Mouse (Mus musculus) lung, adult 10 weeks (tissue): ENCODE data around the gene Olfr910. TPM values are rescaled to one million over a fixed set of nuclear protein-coding genes. Genes with fewer than 3 reads are reported as not detected.

Experiments
- polyA plus RNA-seq: library from polyadenylated mRNA; stranded (reverse); fragments of 350-450 nt; fragmentation: Illumina TruSeq; extraction: RNeasy Lipid Tissue Mini Kit (QIAGEN cat#74804); gene quantifications from one replicate; pipeline ENCODE4 v1.2.3, GENCODE M21; 2014; ENCODE audit warnings: low read depth, low replicate concordance; ENCODE audit not compliant: insufficient read depth

Olfr910 gene
- polyA plus RNA-seq = not detected

GRCm38 (mm10) chr9:38537549-38537948, at the start of gene Olfr910:
Gene Olfr910, plus strand, starts transcription at chr9:38537849.

GRCm38 (mm10) chr9:38495501-38495900, 42.1 kb upstream of the Olfr910 start, which contains the start of gene Olfr907:
Gene Olfr907, plus strand, starts transcription at chr9:38495801.

GRCm38 (mm10) chr9:38521280-38521679, 16.4 kb upstream of the Olfr910 start, which contains the start of gene Olfr911-ps1:
Gene Olfr911-ps1, plus strand, starts transcription at chr9:38521580.

GRCm38 (mm10) chr9:38579878-38580277, 42.2 kb downstream of the Olfr910 start, which contains the start of gene Olfr912:
Gene Olfr912, plus strand, starts transcription at chr9:38580178.

Other genes with a start within 250 kb of the Olfr910 start
- gene Olfr896-ps1, start 246.7 kb upstream of the Olfr910 start, polyA plus RNA-seq = not detected
- not detected for gene Olfr25, start 208.8 kb upstream of the Olfr910 start, polyA plus RNA-seq
- gene Olfr898, start 189.4 kb upstream of the Olfr910 start, polyA plus RNA-seq = not detected
- gene Olfr250, start 171.0 kb upstream of the Olfr910 start, polyA plus RNA-seq = not detected
- not detected for gene Olfr251, start 160.8 kb upstream of the Olfr910 start, polyA plus RNA-seq
- gene Olfr147, start 136.2 kb upstream of the Olfr910 start, polyA plus RNA-seq = not detected
- gene Olfr901, start 108.4 kb upstream of the Olfr910 start, polyA plus RNA-seq = not detected
- not detected for gene Olfr902, start 90.2 kb upstream of the Olfr910 start, polyA plus RNA-seq
- not detected for gene Olfr904, start 74.7 kb upstream of the Olfr910 start, polyA plus RNA-seq
- not detected for gene Olfr905, start 66.7 kb upstream of the Olfr910 start, polyA plus RNA-seq
- not detected for gene Olfr906, start 50.8 kb upstream of the Olfr910 start, polyA plus RNA-seq
- not detected for gene Olfr907, start 42.0 kb upstream of the Olfr910 start, polyA plus RNA-seq
- not detected for gene Olfr911-ps1, start 16.3 kb upstream of the Olfr910 start, polyA plus RNA-seq
- not detected for gene Olfr912, start 42.3 kb downstream of the Olfr910 start, polyA plus RNA-seq
- not detected for gene Olfr913, start 54.9 kb downstream of the Olfr910 start, polyA plus RNA-seq
- gene Olfr914, start 67.3 kb downstream of the Olfr910 start, polyA plus RNA-seq = not detected
- gene Olfr916, start 122.0 kb downstream of the Olfr910 start, polyA plus RNA-seq = not detected
- not detected for gene Olfr917, start 128.0 kb downstream of the Olfr910 start, polyA plus RNA-seq
- not detected for gene Olfr918, start 136.8 kb downstream of the Olfr910 start, polyA plus RNA-seq
- gene Olfr919, start 165.8 kb downstream of the Olfr910 start, polyA plus RNA-seq = not detected
- 27.1 TPM for gene Vwa5a, start 180.4 kb downstream of the Olfr910 start, polyA plus RNA-seq
- 0.10 TPM for gene Olfr920, start 214.4 kb downstream of the Olfr910 start, polyA plus RNA-seq
- gene Olfr921, start 235.2 kb downstream of the Olfr910 start, polyA plus RNA-seq = not detected